Mouse (Mus musculus) skeletal muscle tissue, adult 2 months (tissue): ENCODE measurements at regions not wholly inside any gene's neighbourhood (a gene's known extent, or its start where the extent isn't known, plus 50 kb on each side); places are given as distances from the start of the nearest gene placed in this dataset.

Experiments
- DNase-seq: peaks from one replicate; pipeline ENCODE4 v3.0.0-alpha.2; 2012; ENCODE audit warnings: low read depth, low spot score

DNA sequence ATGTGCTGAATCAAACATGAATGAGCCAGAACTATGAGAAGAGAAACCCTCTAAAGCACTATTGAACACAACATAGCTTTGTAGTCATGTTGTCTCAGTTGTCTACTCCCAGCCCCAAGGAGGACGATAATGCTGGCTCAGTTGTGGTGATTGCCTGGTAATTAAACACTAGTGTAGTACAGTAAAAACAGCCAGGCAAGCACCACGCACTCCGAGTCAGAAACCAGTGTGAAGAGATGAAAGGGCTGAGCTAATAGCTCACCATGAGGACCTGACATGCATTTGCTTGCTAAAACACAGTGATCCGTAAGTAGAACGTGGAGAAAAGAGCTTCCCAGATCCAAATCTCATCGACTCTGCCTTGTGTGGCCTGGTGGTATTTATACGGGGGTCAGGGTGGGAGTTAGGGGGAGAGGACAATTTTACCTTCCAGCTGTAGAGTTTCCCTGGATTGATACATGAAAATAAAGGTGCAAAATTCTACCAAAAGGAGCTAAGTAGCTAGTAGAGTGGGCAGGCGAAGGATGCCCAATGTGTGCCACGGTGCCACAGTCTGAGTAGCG, 80.0 kb upstream of the Otx2 start:
- DNase-seq, result no peak

DNA sequence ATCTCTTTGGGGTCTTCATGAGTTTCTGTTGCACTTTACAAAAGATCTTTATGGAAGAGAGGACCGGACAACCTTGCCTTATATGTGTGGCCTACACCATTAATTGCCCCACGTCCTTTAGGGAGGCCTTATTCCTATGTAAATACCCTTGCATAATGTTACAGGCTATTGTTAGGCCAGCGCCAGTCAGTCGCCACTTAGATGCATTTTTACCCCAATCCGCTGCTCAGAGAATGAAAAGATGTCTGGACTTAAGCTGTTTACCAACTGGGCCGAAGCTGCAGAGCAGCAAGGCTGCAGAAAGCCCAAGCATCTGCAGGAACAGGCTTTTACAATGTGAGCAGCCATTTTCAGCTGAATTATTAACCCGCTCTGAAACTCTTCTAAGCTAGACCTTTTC, 79.5 kb upstream of the Otx2 start:
- DNase-seq, result no peak

DNA sequence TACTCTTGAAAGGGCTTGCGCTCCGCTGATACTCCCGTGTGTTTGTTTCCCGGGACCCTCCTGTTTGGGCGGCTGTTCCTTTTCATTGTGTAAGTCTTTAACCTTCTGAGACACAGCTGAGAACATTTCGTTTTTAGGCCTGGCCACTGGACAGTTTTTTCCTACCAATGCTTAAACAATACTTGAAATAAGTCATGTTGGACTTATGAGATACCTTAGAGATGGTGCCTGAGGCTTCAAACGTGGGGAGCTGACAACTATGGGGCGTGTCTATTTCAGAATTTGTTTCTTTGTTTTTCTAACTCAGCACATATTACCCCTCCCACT, 78.9 kb upstream of the Otx2 start:
- no peak for DNase-seq

DNA sequence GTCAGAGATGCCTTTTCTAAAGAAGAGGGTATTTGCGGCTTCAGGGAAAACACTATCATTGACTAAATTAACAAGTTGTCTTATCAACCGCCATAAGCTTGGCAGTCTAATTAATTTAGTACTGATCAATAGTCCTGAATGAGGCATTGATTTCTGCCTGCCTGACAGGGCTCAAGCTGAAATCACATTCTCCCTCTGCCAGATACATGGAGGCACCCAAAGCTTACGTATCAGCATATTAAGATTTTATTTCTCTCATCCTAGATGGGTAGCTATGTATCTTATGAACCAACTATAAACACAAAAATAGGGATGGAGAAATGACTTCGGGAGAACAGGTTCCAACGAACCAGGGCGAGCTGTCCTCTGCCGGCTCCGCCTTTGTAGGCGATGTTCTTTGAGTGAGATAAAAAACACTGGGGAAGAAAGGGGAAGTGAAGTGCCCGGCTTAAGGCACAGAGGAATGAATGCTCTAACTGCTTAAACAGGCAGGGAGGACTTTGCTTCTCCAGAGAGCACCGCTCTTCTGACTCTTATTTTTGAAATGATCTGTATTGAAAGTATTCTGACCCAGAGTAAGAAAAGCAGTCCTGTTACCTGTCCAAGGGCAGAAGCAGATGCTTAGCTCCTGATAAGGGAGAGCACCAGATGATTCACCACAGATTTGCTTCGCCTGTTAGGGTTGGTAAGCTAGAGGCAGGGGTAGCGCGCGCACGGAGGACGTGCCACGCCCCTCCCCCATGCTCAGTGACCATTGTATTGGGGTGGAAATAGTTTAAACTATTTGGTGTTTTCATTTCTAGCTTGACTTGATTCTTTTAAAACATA, 78.3 kb upstream of the Otx2 start:
- DNase-seq, result no peak

DNA sequence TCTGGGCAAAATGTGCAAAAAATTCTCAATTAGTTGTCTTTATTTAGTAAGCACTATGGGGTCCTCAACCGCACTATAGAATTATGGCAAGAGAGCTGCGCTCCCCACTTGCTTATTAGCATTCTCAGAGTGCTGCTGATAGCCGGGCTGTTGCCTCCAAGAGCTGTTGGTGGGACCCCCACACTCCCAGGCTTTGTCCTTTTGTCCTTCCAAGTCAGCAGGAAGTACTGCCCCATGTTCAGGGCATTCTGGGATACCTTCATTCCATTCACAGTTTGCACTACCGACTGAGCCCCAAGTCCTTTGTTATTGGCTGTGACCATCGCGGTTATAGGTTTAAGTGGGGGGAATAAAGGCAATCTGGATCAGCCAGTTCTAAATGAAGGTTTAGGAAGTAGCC, 77.4 kb upstream of the Otx2 start:
- DNase-seq, result no peak

DNA sequence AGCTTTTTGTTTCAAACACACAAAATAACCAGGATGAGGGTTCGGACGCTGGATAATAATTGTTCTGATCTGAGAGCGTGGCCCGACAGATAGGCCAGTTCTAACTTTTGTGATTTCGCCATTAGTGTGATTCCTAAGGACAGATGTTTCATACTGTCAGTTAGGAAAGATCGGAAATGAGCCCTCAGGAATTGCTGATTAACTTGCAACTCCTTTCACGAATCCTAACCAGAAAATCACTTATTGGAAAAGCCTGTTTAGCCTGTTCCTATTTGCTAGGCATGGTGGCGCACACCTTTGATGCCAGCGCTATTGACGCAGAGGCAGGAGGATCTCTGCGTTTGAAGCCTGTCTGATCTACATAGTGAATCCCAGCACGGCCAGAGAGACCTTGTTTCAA, 75.4 kb upstream of the Otx2 start:
- no peak for DNase-seq

DNA sequence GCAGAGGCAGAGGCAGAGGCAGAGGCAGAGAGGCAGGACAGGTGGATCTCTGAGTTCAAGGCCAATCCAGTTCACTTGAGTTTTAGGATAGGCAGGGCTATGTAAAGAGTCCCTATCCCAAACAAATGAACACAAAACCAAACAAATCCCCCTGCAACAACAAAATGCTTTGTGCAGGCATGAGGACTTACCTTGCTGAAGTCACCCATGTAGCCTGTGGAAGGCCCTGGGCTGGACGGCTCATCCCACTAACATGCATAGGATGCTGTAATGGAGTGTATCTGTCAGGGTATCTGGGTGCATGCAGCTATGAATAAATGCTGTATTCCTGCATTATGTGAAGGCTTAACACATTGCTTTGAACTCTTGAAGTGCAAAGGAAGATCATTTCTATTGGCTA, 74.3 kb upstream of the Otx2 start:
- no peak for DNase-seq

DNA sequence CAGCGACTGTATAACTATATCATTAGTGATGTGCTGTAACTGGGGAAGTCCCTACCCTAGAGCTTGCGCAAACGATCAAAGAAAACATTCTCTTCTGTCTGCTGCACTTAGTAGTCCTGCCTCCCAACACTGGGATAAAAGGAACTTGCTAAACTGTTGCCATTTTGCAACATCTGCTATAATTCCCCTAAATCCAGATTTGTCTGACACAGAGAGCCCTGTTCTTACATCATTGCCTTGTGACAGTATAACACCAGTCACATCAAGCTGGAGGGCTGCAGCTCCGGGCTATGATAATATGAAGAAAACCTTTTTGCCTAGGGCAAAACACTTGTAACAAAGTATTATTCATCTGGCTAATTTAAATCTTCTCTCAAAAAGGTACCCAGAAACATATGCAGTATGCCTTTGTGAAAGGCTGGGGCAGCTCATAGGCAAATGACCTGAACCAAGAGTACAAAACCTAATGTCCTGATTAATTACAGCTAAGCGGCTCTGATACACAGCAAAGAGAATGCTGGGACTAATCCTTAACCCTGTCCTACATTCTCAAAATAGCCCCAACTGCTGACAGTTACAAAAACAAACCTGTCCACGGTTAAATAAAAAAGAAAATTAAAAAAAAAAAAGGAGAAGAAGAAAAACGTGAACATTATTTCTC, 67.5 kb upstream of the Otx2 start:
- no peak for DNase-seq

DNA sequence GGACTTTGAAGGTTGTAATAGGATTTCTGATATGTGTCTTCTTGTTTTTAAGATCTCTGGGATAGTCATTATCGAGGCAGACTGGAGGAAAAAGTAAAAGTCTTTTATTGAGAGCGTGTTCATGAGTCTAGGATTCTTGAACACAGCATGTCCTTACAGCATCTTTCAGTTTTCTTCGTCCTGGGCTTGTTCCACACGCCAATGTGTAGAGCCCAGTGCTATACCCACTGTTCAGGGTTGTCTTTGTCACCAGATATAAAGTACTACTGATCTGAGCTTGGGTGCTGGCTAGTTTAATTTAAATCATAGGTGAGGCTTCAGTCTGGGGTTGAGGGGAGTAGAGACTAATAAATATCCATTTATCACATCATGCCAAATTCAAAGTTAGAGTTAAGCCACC, 65.5 kb upstream of the Otx2 start:
- no peak for DNase-seq

DNA sequence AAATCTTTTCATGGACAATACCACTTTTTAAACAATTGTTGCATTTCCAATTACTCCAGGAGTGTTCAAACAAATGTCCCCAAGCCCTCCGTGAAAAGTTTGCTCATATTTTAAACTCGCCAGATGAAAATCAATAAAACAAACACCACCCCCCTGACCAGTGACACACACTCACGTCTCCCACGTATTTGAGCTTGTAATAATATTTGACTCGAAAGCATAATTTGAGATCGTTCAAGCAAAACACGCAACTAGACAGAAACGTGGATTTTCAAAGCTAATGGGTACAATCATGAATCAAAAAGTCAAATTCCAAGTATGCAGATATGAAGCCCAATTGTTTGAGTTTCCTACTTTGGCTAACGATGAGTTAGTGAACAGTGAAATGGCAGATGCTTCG, 65.0 kb upstream of the Otx2 start:
- no peak for DNase-seq

DNA sequence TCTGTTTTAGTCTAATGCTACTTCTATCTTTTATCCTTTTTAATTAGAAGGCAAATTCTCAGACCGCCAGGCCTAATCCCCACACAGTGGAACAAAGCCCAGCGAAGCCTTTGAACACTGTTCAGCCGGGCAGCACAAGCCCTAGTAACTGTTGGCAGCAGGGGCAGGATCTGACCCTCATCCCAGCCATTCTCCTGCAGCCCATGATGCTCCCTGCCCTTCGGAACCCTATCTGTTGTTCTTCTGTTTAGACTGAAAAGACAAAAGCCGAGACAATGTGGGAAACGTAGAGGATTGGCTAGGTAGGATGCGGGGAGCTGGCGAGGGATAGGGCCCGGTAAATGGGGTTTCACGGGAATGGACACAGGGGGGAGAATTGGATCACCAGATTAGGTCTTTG, 64.6 kb upstream of the Otx2 start:
- DNase-seq, result no peak

DNA sequence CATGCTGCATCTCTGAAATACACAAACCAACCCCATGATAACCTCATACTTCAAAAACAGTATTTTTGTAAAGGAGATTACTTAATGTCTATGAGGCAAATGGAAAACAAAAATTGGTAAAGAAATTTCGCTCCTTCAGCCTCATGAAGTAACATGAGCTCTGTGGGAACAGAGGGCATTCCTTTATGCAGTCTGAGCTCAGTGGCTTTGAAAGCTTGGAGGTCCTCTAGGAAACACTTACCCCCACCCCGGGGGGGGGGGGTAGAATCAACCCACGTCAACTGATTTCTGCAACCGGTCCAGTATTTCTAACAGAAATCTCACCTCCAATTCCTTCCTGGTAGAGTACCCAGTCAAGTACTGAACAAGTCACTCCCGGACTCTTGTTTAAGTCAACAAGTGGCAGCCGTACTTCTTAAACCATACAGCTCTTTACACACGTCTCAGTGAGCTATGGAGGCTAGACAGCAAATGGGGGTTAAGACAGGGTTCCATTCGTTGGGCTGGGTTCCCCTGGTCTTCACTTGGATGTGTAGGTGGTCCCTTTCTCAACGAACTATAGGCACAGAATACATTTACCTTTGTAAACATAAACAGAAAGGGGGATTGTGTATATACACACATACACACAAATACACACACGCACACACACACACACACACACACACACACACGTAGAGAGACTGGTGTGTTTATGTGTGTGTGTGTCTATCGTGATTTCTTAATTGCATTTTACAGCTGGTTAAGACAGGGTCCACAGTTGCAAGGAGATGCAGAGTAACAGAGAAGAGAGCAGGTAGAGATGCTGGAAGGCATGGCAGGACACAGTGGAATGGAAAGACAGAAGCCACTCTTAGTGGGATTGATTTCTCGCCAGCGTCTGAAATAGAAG, 63.6 kb upstream of the Otx2 start:
- DNase-seq, result no peak

DNA sequence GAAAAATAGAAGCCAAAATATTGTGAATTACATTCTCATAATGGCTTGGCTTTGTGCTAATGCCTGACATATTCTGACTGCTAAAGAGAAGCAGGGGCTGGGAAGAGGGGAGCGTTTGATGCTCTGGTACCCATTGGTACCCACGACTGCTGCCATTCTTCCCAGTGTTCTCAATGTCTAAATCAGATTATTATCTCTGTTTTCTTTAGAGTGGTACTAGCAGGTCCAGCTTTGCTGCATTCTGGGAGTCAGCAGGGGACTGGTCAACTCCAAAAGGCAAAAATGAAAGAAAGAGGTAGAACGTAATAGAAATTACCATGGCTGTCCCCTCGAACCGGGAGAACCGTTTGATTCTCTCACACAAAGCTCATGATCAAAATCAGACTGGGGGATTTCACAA, 62.6 kb upstream of the Otx2 start:
- DNase-seq, result no peak

DNA sequence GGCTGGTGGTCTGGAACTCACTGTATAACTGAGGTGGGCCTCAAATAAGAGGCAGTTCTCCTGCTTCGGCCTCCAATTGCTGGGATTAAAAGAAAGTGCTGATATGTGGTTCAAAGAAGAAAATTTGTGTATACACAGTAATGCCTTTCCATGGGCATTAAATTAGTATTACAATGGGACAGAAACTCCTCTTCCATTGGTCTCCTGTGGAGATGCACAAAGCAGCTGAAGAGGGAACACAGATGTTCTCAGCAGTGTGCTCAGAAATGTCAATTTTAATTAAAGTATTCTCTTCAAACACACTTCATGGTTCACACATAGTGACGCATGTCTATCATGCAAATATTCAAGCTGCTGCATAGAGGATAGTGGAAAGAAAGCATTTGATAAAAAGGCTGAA, 56.4 kb upstream of the Otx2 start:
- no peak for DNase-seq
